Comparison of ENCODE assay signal across 20 mouse cellular contexts in the genomic region with DNA sequence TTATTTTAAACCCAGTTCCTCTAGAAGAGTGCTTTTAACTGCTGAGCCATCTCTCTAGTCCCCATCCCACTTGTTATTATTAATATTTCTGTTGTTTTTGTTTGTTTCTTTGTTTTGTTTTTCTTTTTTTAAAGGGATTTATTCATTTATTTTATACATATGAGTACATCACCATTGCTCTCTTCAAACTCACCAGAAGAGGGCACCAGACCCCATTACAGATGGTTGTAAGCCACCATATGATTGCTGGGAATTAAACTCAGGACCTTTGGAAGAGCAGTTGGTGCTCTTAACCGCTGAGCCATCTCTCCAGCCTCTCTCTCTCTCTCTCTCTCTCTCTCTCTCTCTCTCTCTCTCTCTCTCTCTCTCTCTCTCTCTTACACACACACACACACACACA. TPM values are rescaled to one million over a fixed set of nuclear protein-coding genes. Genes with fewer than 3 reads are reported as not detected.
DNase-seq lines count a peak whose midpoint lies in the region; ATAC-seq and TF ChIP-seq lines count a peak whose summit lies in the region.
"Not testable (repeated sequence)": the region's sequence is repeated elsewhere in the genome, so short reads cannot be mapped to it uniquely, and the experiment has no call there.
"Had no signal": no experiment of that assay in that cellular context is flagged by ENCODE, and none has a peak within 500 bp of the region (broad histone marks: within the 10 kb centered on the region; RNA-seq: fewer than 3 reads in every experiment).

No protein-coding gene starts in this region.

- 91% methylated on average over 1 of the region's 1 CpGs for WGBS in heart, adult 2 months
- WGBS in kidney, postnatal 0 days = 100% methylated on average over 1 of the region's 1 CpGs
- WGBS in liver, postnatal 0 days (ENCODE audit: insufficient replicate concordance) = 63% methylated on average over 1 of the region's 1 CpGs
- 90% methylated on average over 1 of the region's 1 CpGs for WGBS in lung, postnatal 0 days
- 91% methylated on average over 1 of the region's 1 CpGs for WGBS in stomach, postnatal 0 days

- not testable (repeated sequence) for H3K79me2 ChIP-seq in heart, adult 2 months (replicated peaks; ENCODE audit: control insufficient read depth, insufficient read depth, low read length)

- TF ChIP-seq EP300 in heart, adult 2 months (IDR thresholded peaks at IDR 0.05; ENCODE audit: insufficient read depth, low read depth, low read length); liver, postnatal 0 days (IDR thresholded peaks at IDR 0.05; ENCODE audit: low read depth); lung, postnatal 0 days (IDR thresholded peaks at IDR 0.05); stomach, postnatal 0 days (optimal IDR thresholded peaks at IDR 0.05): not testable (repeated sequence)

- not testable (repeated sequence) for H3K27me3 ChIP-seq in heart, adult 2 months (ENCODE audit: control insufficient read depth, insufficient read depth, low read length)
- peaks cover 12% of the 10 kb centered on the region for H3K27me3 ChIP-seq in kidney, postnatal 0 days (ENCODE audit: insufficient read depth, low read length)
- peaks cover 28% of the 10 kb centered on the region for H3K27me3 ChIP-seq in liver, postnatal 0 days (ENCODE audit: insufficient read depth, low read length)
- peaks cover 17% of the 10 kb centered on the region for H3K27me3 ChIP-seq in lung, postnatal 0 days (replicated peaks; ENCODE audit: insufficient read depth, low read length)
- peaks cover 12% of the 10 kb centered on the region; the same call in 1 of the 2 replicates for H3K27me3 ChIP-seq in stomach, postnatal 0 days (ENCODE audit: control insufficient read depth, insufficient read depth, low read length)

- not testable (repeated sequence) for H3K4me3 ChIP-seq in heart, adult 2 months; kidney, postnatal 0 days (replicated peaks; ENCODE audit: low read depth, low read length); liver, postnatal 0 days (ENCODE audit: low read depth, low read length); lung, postnatal 0 days (ENCODE audit: low read depth, low read length); stomach, postnatal 0 days (ENCODE audit: low read depth, low read length)

- not testable (repeated sequence) for H3K4me1 ChIP-seq in heart, adult 2 months (ENCODE audit: control insufficient read depth, insufficient read depth, low read length); kidney, postnatal 0 days (replicated peaks; ENCODE audit: insufficient read depth, low read length); liver, postnatal 0 days (ENCODE audit: insufficient read depth); lung, postnatal 0 days (ENCODE audit: insufficient read depth, low read depth, low read length); stomach, postnatal 0 days (replicated peaks; ENCODE audit: control insufficient read depth, insufficient read depth)

- not testable (repeated sequence) for TF ChIP-seq POLR2A in heart, adult 2 months (IDR thresholded peaks at IDR 0.05; ENCODE audit: insufficient read depth, low read depth, low read length)

- not testable (repeated sequence) for H3K9me3 ChIP-seq in kidney, postnatal 0 days (replicated peaks; ENCODE audit: low read length); liver, postnatal 0 days (ENCODE audit: low read length); lung, postnatal 0 days (ENCODE audit: low read length); stomach, postnatal 0 days (ENCODE audit: control insufficient read depth, low read length)

- 0 out of 2 replicates have a peak, but pooled peaks have one; percentile 11 for TF ChIP-seq CTCF in heart, adult 2 months (IDR thresholded peaks at IDR 0.05)
- TF ChIP-seq CTCF in kidney, postnatal 0 days (IDR thresholded peaks at IDR 0.05; ENCODE audit: low read depth) = peak; percentile 37; the same call in 1 of the 2 replicates
- 0 out of 2 replicates have a peak, but pooled peaks have one; percentile 21 for TF ChIP-seq CTCF in liver, postnatal 0 days (IDR thresholded peaks at IDR 0.05; ENCODE audit: low read depth)
- peak; percentile 11; the same call in 1 of the 2 replicates for TF ChIP-seq CTCF in lung, postnatal 0 days (IDR thresholded peaks at IDR 0.05)
- TF ChIP-seq CTCF in stomach, postnatal 0 days (IDR thresholded peaks at IDR 0.05; ENCODE audit: low read depth) = peak; percentile 23

- not testable (repeated sequence) for ATAC-seq in kidney, postnatal 0 days (replicated peaks; ENCODE audit: low FRiP score, low read depth); liver, postnatal 0 days; lung, postnatal 0 days; stomach, postnatal 0 days (ENCODE audit: low FRiP score, low TSS enrichment)

- H3K9ac ChIP-seq in heart, adult 2 months (ENCODE audit: low read depth, low read length); kidney, postnatal 0 days (ENCODE audit: low read depth, low read length); liver, postnatal 0 days (replicated peaks); lung, postnatal 0 days (replicated peaks; ENCODE audit: low read depth); stomach, postnatal 0 days (ENCODE audit: low read length): not testable (repeated sequence)

- H3K27ac ChIP-seq in heart, adult 2 months; kidney, postnatal 0 days; liver, postnatal 0 days (ENCODE audit: low read depth); lung, postnatal 0 days (ENCODE audit: low read length); stomach, postnatal 0 days (replicated peaks): not testable (repeated sequence)

- not testable (repeated sequence) for H3K4me2 ChIP-seq in kidney, postnatal 0 days (ENCODE audit: low read length); liver, postnatal 0 days (ENCODE audit: low read depth, low read length); lung, postnatal 0 days (replicated peaks; ENCODE audit: low read depth, low read length); stomach, postnatal 0 days (replicated peaks; ENCODE audit: low read depth)

- H3K36me3 ChIP-seq in heart, adult 2 months (ENCODE audit: control insufficient read depth, insufficient read depth, low read length); kidney, postnatal 0 days (ENCODE audit: insufficient read depth, low read length); liver, postnatal 0 days (replicated peaks; ENCODE audit: insufficient read depth, low read length); lung, postnatal 0 days (ENCODE audit: insufficient read depth, low read length); stomach, postnatal 0 days (ENCODE audit: control insufficient read depth, insufficient read depth, low read length): not testable (repeated sequence)

- DNase-seq in ES-CJ7 (ENCODE audit: low read depth, low spot score) = peak; percentile 52
- DNase-seq in R1 (ENCODE audit: low read depth, low spot score) = peak; percentile 61
- not testable (repeated sequence) for DNase-seq in heart, adult 2 months; kidney, postnatal 0 days (ENCODE audit: low spot score); liver, postnatal 0 days; lung, postnatal 0 days (ENCODE audit: low spot score); stomach, postnatal 0 days (ENCODE audit: low spot score)

- intact Hi-C loops in heart, adult 2 months (cut with DNase I) = loop anchor here (5.0 kb wide), 1 partner anchor 108 kb away; no protein-coding TSS in a partner anchor

RNA-seq across cellular contexts. Expression of gene Fgf15, which starts 5.7 kb away (rescaled TPM):
- total RNA-seq in heart, adult 2 months (2021) = not detected
- not detected in 2 replicates for polyA plus RNA-seq in heart, adult 2 months (2012; rRNA removed)
- polyA plus RNA-seq in kidney, postnatal 0 days (2015; fragmentation: Nextera tagmentation; extraction: Ambion mirVana) = 0.87 and 0.92 TPM in 2 replicates
- polyA plus RNA-seq in liver, postnatal 0 days (2015; fragmentation: Nextera tagmentation; extraction: Ambion mirVana) = not detected in 2 replicates
- polyA plus RNA-seq in lung, postnatal 0 days (2015; fragmentation: Nextera tagmentation; extraction: Ambion mirVana) = not detected in 2 replicates
- not detected in 2 replicates for polyA plus RNA-seq in stomach, postnatal 0 days (2015; fragmentation: Nextera tagmentation; extraction: Ambion mirVana)
- total RNA-seq: adrenal gland, postnatal 14 days; adrenal gland, postnatal 36 days had no signal
- polyA plus RNA-seq: activated CD4-positive, CD25-positive, alpha-beta regulatory T cell, adult 4 months; cerebellum, adult 2 months; cortical plate, adult 2 months had no signal

RNA-seq across cellular contexts. Expression of gene LTO1, which starts 24.2 kb away (rescaled TPM):
- total RNA-seq in heart, adult 2 months (2021) = 10 to 100 TPM; 12.5 to 13.1 TPM
- polyA plus RNA-seq in heart, adult 2 months (2012; rRNA removed) = 12.1 and 15.7 TPM in 2 replicates
- 22.4 and 25.9 TPM in 2 replicates for polyA plus RNA-seq in kidney, postnatal 0 days (2015; fragmentation: Nextera tagmentation; extraction: Ambion mirVana)
- 6.3 and 7.0 TPM in 2 replicates for polyA plus RNA-seq in liver, postnatal 0 days (2015; fragmentation: Nextera tagmentation; extraction: Ambion mirVana)
- polyA plus RNA-seq in lung, postnatal 0 days (2015; fragmentation: Nextera tagmentation; extraction: Ambion mirVana) = 20.3 and 23.3 TPM in 2 replicates
- polyA plus RNA-seq in stomach, postnatal 0 days (2015; fragmentation: Nextera tagmentation; extraction: Ambion mirVana) = 17.1 and 17.8 TPM in 2 replicates

RNA-seq across cellular contexts. Expression of gene Fgf4, which starts 43.5 kb away (rescaled TPM):
- total RNA-seq in heart, adult 2 months (2021) = not detected
- not detected in 2 replicates for polyA plus RNA-seq in heart, adult 2 months (2012; rRNA removed)
- polyA plus RNA-seq in kidney, postnatal 0 days (2015; fragmentation: Nextera tagmentation; extraction: Ambion mirVana) = 0.13 TPM in 1 of 2 replicates, not detected in the other
- polyA plus RNA-seq in liver, postnatal 0 days (2015; fragmentation: Nextera tagmentation; extraction: Ambion mirVana) = not detected in 2 replicates
- polyA plus RNA-seq in lung, postnatal 0 days (2015; fragmentation: Nextera tagmentation; extraction: Ambion mirVana) = not detected in 2 replicates
- polyA plus RNA-seq in stomach, postnatal 0 days (2015; fragmentation: Nextera tagmentation; extraction: Ambion mirVana) = not detected in 2 replicates
- total RNA-seq: adrenal gland, adult 18-20 months; adrenal gland, adult 8-10 months; adrenal gland, postnatal 14 days; adrenal gland, postnatal 36 days; forebrain, postnatal 0 days had no signal
- polyA plus RNA-seq: activated CD4-positive, CD25-positive, alpha-beta regulatory T cell, adult 4 months; C2C12; cerebellum, adult 2 months; cortical plate, adult 2 months; forebrain, embryonic 11.5 days; forebrain, embryonic 13.5 days; forebrain, embryonic 15.5 days; forebrain, postnatal 0 days; Patski had no signal

RNA-seq across cellular contexts. Expression of gene Ccnd1, which starts 49.1 kb away (rescaled TPM):
- 10 to 100 TPM; 28.3 to 43.6 TPM for total RNA-seq in heart, adult 2 months (2021)
- polyA plus RNA-seq in heart, adult 2 months (2012; rRNA removed) = 27.3 and 31.4 TPM in 2 replicates
- polyA plus RNA-seq in kidney, postnatal 0 days (2015; fragmentation: Nextera tagmentation; extraction: Ambion mirVana) = 212 and 227 TPM in 2 replicates
- polyA plus RNA-seq in liver, postnatal 0 days (2015; fragmentation: Nextera tagmentation; extraction: Ambion mirVana) = 10.1 TPM in 2 replicates
- polyA plus RNA-seq in lung, postnatal 0 days (2015; fragmentation: Nextera tagmentation; extraction: Ambion mirVana) = 68.4 and 75.5 TPM in 2 replicates
- 38.7 and 38.9 TPM in 2 replicates for polyA plus RNA-seq in stomach, postnatal 0 days (2015; fragmentation: Nextera tagmentation; extraction: Ambion mirVana)

RNA-seq across cellular contexts. Expression of gene Fgf3, which starts 52.8 kb away (rescaled TPM):
- total RNA-seq in heart, adult 2 months (2021) = not detected
- not detected in 2 replicates for polyA plus RNA-seq in heart, adult 2 months (2012; rRNA removed)
- polyA plus RNA-seq in kidney, postnatal 0 days (2015; fragmentation: Nextera tagmentation; extraction: Ambion mirVana) = 0.58 and 0.93 TPM in 2 replicates
- polyA plus RNA-seq in liver, postnatal 0 days (2015; fragmentation: Nextera tagmentation; extraction: Ambion mirVana) = not detected in 2 replicates
- polyA plus RNA-seq in lung, postnatal 0 days (2015; fragmentation: Nextera tagmentation; extraction: Ambion mirVana) = not detected in 2 replicates
- polyA plus RNA-seq in stomach, postnatal 0 days (2015; fragmentation: Nextera tagmentation; extraction: Ambion mirVana) = 0.47 and 1.1 TPM in 2 replicates
- polyA plus RNA-seq: activated CD4-positive, CD25-positive, alpha-beta regulatory T cell, adult 4 months; C2C12; Patski had no signal
